Mouse (Mus musculus): ENCODE measurements around the gene Mcu. TPM values are rescaled to one million over a fixed set of nuclear protein-coding genes. Genes with fewer than 3 reads are reported as not detected.

The Mcu gene
- polyA plus RNA-seq, 1 experiment from 2014 or later, result 19.4 TPM

- 94% methylated on average over 15 of the region's 15 CpGs for WGBS
These were observed 161.9 kb downstream of the Mcu start for GRCm38 (mm10) chr10:59454631-59455030.

GRCm38 (mm10) chr10:59451839-59452238 is 164.7 kb downstream of the Mcu start:
- no peak overlapping the region for H3K27ac ChIP-seq (replicated peaks)
- DNase-seq (ENCODE audit: low spot score), result no peak
- H3K4me3 ChIP-seq, result no peak overlapping the region
- H3K9me3 ChIP-seq, result no peaks in the 10 kb centered on the region
- 56% methylated on average over 5 of the region's 5 CpGs for WGBS
- H3K27me3 ChIP-seq (replicated peaks; ENCODE audit: low read depth, poor library complexity, severe bottlenecking), result no peaks in the 10 kb centered on the region
- no peaks in the 10 kb centered on the region for H3K36me3 ChIP-seq (replicated peaks)
- peaks cover 9% of the 10 kb centered on the region for H3K4me1 ChIP-seq

More at GRCm38 (mm10) chr10:59454631-59455030, 161.9 kb downstream of the Mcu start:
- H3K9me3 ChIP-seq, result no peaks in the 10 kb centered on the region
- no peak overlapping the region for H3K27ac ChIP-seq (replicated peaks)
- no peak overlapping the region for H3K4me3 ChIP-seq
- no peak for DNase-seq (ENCODE audit: low spot score)
- no peaks in the 10 kb centered on the region for H3K27me3 ChIP-seq (replicated peaks; ENCODE audit: low read depth, poor library complexity, severe bottlenecking)
- no peaks in the 10 kb centered on the region; the same call in 1 of the 2 replicates for H3K36me3 ChIP-seq (replicated peaks)
- peaks cover 7% of the 10 kb centered on the region for H3K4me1 ChIP-seq

GRCm38 (mm10) chr10:59447546-59447945 is 168.9 kb downstream of the Mcu start:
- no peak overlapping the region for H3K27ac ChIP-seq (replicated peaks)

GRCm38 (mm10) chr10:59446911-59447437 is 169.5 kb downstream of the Mcu start:
- no peak overlapping the region for H3K27ac ChIP-seq (replicated peaks)
- no peaks in the 10 kb centered on the region for H3K9me3 ChIP-seq
- no peak overlapping the region for H3K4me3 ChIP-seq
- no peaks in the 10 kb centered on the region for H3K27me3 ChIP-seq (replicated peaks; ENCODE audit: low read depth, poor library complexity, severe bottlenecking)
- H3K4me1 ChIP-seq, result peaks cover 26% of the 10 kb centered on the region
- no peak for DNase-seq (ENCODE audit: low spot score)
- 78% methylated on average over 10 of the region's 10 CpGs for WGBS
- no peaks in the 10 kb centered on the region for H3K36me3 ChIP-seq (replicated peaks)

More at GRCm38 (mm10) chr10:59447546-59447945, 168.9 kb downstream of the Mcu start:
- WGBS, result 74% methylated on average over 9 of the region's 9 CpGs
- no peaks in the 10 kb centered on the region for H3K36me3 ChIP-seq (replicated peaks)
- H3K9me3 ChIP-seq, result no peaks in the 10 kb centered on the region
- H3K27me3 ChIP-seq (replicated peaks; ENCODE audit: low read depth, poor library complexity, severe bottlenecking), result no peaks in the 10 kb centered on the region
- H3K4me1 ChIP-seq, result peaks cover 26% of the 10 kb centered on the region
- DNase-seq (ENCODE audit: low spot score), result no peak
- H3K4me3 ChIP-seq, result no peak overlapping the region

- 52% methylated on average over 8 of the region's 8 CpGs for WGBS
- DNase-seq (ENCODE audit: low spot score), result no peak
- no peak overlapping the region for H3K27ac ChIP-seq (replicated peaks)
- H3K4me1 ChIP-seq, result peaks cover 26% of the 10 kb centered on the region
- H3K36me3 ChIP-seq (replicated peaks), result no peaks in the 10 kb centered on the region
- no peak overlapping the region for H3K4me3 ChIP-seq
- no peaks in the 10 kb centered on the region for H3K27me3 ChIP-seq (replicated peaks; ENCODE audit: low read depth, poor library complexity, severe bottlenecking)
- H3K9me3 ChIP-seq, result no peaks in the 10 kb centered on the region
These were observed 171.9 kb downstream of the Mcu start for GRCm38 (mm10) chr10:59444635-59445034.

GRCm38 (mm10) chr10:59444106-59444505 is 172.4 kb downstream of the Mcu start:
- Histone ChIP-seq H3K36me3 (replicated peaks) (no peaks in the 10 kb centered on the region), H3K27ac (replicated peaks) (no peak overlapping the region), H3K4me1 (peaks cover 26% of the 10 kb centered on the region), H3K4me3 (no peak overlapping the region), H3K27me3 (replicated peaks; ENCODE audit: low read depth, poor library complexity, severe bottlenecking) (no peaks in the 10 kb centered on the region), H3K9me3 (no peaks in the 10 kb centered on the region)
- no peak for DNase-seq (ENCODE audit: low spot score)
- WGBS, result 85% methylated on average over 3 of the region's 3 CpGs

GRCm38 (mm10) chr10:59443212-59443611 is 173.3 kb downstream of the Mcu start:
- WGBS, result 51% methylated on average over 7 of the region's 7 CpGs
- H3K4me3 ChIP-seq, result no peak overlapping the region
- no peak overlapping the region for H3K27ac ChIP-seq (replicated peaks)
- H3K9me3 ChIP-seq, result no peaks in the 10 kb centered on the region
- no peak for DNase-seq (ENCODE audit: low spot score)
- no peaks in the 10 kb centered on the region for H3K36me3 ChIP-seq (replicated peaks)
- H3K4me1 ChIP-seq, result peaks cover 26% of the 10 kb centered on the region
- no peaks in the 10 kb centered on the region for H3K27me3 ChIP-seq (replicated peaks; ENCODE audit: low read depth, poor library complexity, severe bottlenecking)

- Histone ChIP-seq H3K27me3 (replicated peaks; ENCODE audit: low read depth, poor library complexity, severe bottlenecking) (no peaks in the 10 kb centered on the region), H3K4me3 (no peak within 1 kb of the TSS), H3K4me1 (peaks cover 24% of the 10 kb centered on the region), H3K36me3 (replicated peaks) (no peaks in the 10 kb centered on the region), H3K27ac (replicated peaks) (no peak within 1 kb of the TSS), H3K9me3 (no peaks in the 10 kb centered on the region)
- no peak for DNase-seq (ENCODE audit: low spot score)
- WGBS, result 86% methylated on average over 11 of the region's 11 CpGs
These were observed 174.8 kb downstream of the Mcu start, which contains the start of gene Oit3 for GRCm38 (mm10) chr10:59441735-59442134. Oit3 (minus strand) TSS chr10:59441778.

- no peaks in the 10 kb centered on the region for H3K27me3 ChIP-seq (replicated peaks; ENCODE audit: low read depth, poor library complexity, severe bottlenecking)
- H3K9me3 ChIP-seq, result no peaks in the 10 kb centered on the region
- 69% methylated on average over 6 of the region's 6 CpGs for WGBS
- H3K4me3 ChIP-seq, result no peak overlapping the region
- peaks cover 24% of the 10 kb centered on the region for H3K4me1 ChIP-seq
- no peaks in the 10 kb centered on the region for H3K36me3 ChIP-seq (replicated peaks)
- DNase-seq (ENCODE audit: low spot score), result no peak
- no peak overlapping the region for H3K27ac ChIP-seq (replicated peaks)
These were observed 176.3 kb downstream of the Mcu start for GRCm38 (mm10) chr10:59440177-59440576.

- H3K4me3 ChIP-seq, result no peak overlapping the region
- H3K27ac ChIP-seq (replicated peaks), result no peak overlapping the region
- 50% methylated on average over 5 of the region's 5 CpGs for WGBS
- no peaks in the 10 kb centered on the region for H3K36me3 ChIP-seq (replicated peaks)
- H3K27me3 ChIP-seq (replicated peaks; ENCODE audit: low read depth, poor library complexity, severe bottlenecking), result no peaks in the 10 kb centered on the region
- peaks cover 19% of the 10 kb centered on the region for H3K4me1 ChIP-seq
- H3K9me3 ChIP-seq, result no peaks in the 10 kb centered on the region
- DNase-seq (ENCODE audit: low spot score), result no peak
These were observed 177.0 kb downstream of the Mcu start for GRCm38 (mm10) chr10:59439508-59439931.

GRCm38 (mm10) chr10:59438651-59439050 is 177.8 kb downstream of the Mcu start:
- H3K4me3 ChIP-seq, result no peak overlapping the region
- H3K9me3 ChIP-seq, result no peaks in the 10 kb centered on the region
- H3K4me1 ChIP-seq, result peaks cover 12% of the 10 kb centered on the region
- H3K27ac ChIP-seq (replicated peaks), result no peak overlapping the region
- DNase-seq (ENCODE audit: low spot score), result no peak
- H3K27me3 ChIP-seq (replicated peaks; ENCODE audit: low read depth, poor library complexity, severe bottlenecking), result no peaks in the 10 kb centered on the region
- H3K36me3 ChIP-seq (replicated peaks), result no peaks in the 10 kb centered on the region
- WGBS, result 93% methylated on average over 12 of the region's 12 CpGs

- DNase-seq (ENCODE audit: low spot score), result no peak
- Histone ChIP-seq H3K27me3 (replicated peaks; ENCODE audit: low read depth, poor library complexity, severe bottlenecking) (no peaks in the 10 kb centered on the region), H3K4me1 (peaks cover 1% of the 10 kb centered on the region), H3K36me3 (replicated peaks) (no peaks in the 10 kb centered on the region), H3K9me3 (no peaks in the 10 kb centered on the region), H3K4me3 (no peak overlapping the region), H3K27ac (replicated peaks) (no peak overlapping the region)
- WGBS, result 95% methylated on average over 18 of the region's 18 CpGs
These were observed 180.7 kb downstream of the Mcu start for GRCm38 (mm10) chr10:59435746-59436145.

GRCm38 (mm10) chr10:59430701-59431218 is 185.7 kb downstream of the Mcu start:
- Histone ChIP-seq H3K9me3 (no peaks in the 10 kb centered on the region), H3K4me1 (peaks cover 8% of the 10 kb centered on the region), H3K27me3 (replicated peaks; ENCODE audit: low read depth, poor library complexity, severe bottlenecking) (no peaks in the 10 kb centered on the region), H3K36me3 (replicated peaks) (no peaks in the 10 kb centered on the region), H3K4me3 (no peak overlapping the region), H3K27ac (replicated peaks) (no peak overlapping the region)
- DNase-seq (ENCODE audit: low spot score), result no peak
- WGBS, result 69% methylated on average over 6 of the region's 6 CpGs

All from embryonic facial prominence, embryonic 10.5 days (tissue).